Mouse (Mus musculus) MEL (cell line): ENCODE measurements at regions not wholly inside any gene's neighbourhood (a gene's known extent, or its start where the extent isn't known, plus 50 kb on each side); places are given as distances from the start of the nearest gene placed in this dataset.

Source experiments
- CHD1 ChIP-seq: IDR thresholded peaks from 2 replicates; pipeline ENCODE4 v1.6.1; 2012; ENCODE audit warnings: low read depth, mild to moderate bottlenecking, inconsistent platforms, low read length, improper control_type of control experiment
- CHD2 ChIP-seq: IDR thresholded peaks from 2 replicates; pipeline ENCODE4 v1.6.1; 2011; ENCODE audit warnings: low read length, improper control_type of control experiment
- CTCF ChIP-seq, 3 experiments: IDR thresholded peaks in 2 of 3; conservative IDR thresholded peaks in 1 of 3; 2 replicates each; pipeline ENCODE4 v1.5.1; 2011 to 2012; ENCODE audit warnings: low read length in 3 of 3, low read depth in 2 of 3, mild to moderate bottlenecking in 2 of 3, improper control_type of control experiment in 1 of 3, inconsistent platforms in 1 of 3, mixed read lengths in 1 of 3, moderate library complexity in 1 of 3; ENCODE audit not compliant: control insufficient read depth in 1 of 3, insufficient read depth in 1 of 3, poor library complexity in 1 of 3, severe bottlenecking in 1 of 3
- E2F4 ChIP-seq: IDR thresholded peaks from 2 replicates; pipeline ENCODE4 v1.6.1; 2011; ENCODE audit warnings: low read depth, low read length, improper control_type of control experiment, borderline replicate concordance
- EP300 ChIP-seq, 2 experiments: IDR thresholded peaks; 2 replicates each; pipeline ENCODE4 v1.6.1; 2011; ENCODE audit warnings: improper control_type of control experiment in 2 of 2, low read length in 2 of 2, low read depth in 1 of 2, mild to moderate bottlenecking in 1 of 2
- ETS1 ChIP-seq: IDR thresholded peaks from 2 replicates; pipeline ENCODE4 v1.6.1; 2012; ENCODE audit warnings: low read depth, mild to moderate bottlenecking, inconsistent platforms, low read length, improper control_type of control experiment, moderate library complexity
- POLR2A ChIP-seq, 2 experiments: IDR thresholded peaks; 2 replicates each; pipeline ENCODE4 v1.6.1; 2011 to 2012; ENCODE audit warnings: low read length in 2 of 2, mild to moderate bottlenecking in 2 of 2, control low read depth in 1 of 2, improper control_type of control experiment in 1 of 2, low read depth in 1 of 2, moderate library complexity in 1 of 2; ENCODE audit not compliant: control insufficient read depth in 1 of 2, insufficient read depth in 1 of 2, poor library complexity in 1 of 2
- POLR2AphosphoS2 ChIP-seq: IDR thresholded peaks from 2 replicates; pipeline ENCODE4 v1.6.1; 2011; ENCODE audit warnings: low read length, improper control_type of control experiment
- RCOR1 ChIP-seq: IDR thresholded peaks from 2 replicates; pipeline ENCODE4 v1.6.1; 2012; ENCODE audit warnings: low read depth, mild to moderate bottlenecking, inconsistent platforms, low read length, improper control_type of control experiment
- TAL1 ChIP-seq: IDR thresholded peaks from 2 replicates; pipeline ENCODE4 v1.6.1; 2012; ENCODE audit warnings: mild to moderate bottlenecking, inconsistent platforms, low read length, moderate library complexity, mixed read lengths
- USF1 ChIP-seq: IDR thresholded peaks from 2 replicates; pipeline ENCODE4 v1.6.1; 2014; ENCODE audit warnings: low read depth, mild to moderate bottlenecking, inconsistent platforms, low read length, improper control_type of control experiment, moderate library complexity
- ZKSCAN1 ChIP-seq: IDR thresholded peaks from 2 replicates; pipeline ENCODE4 v1.6.1; 2012; ENCODE audit warnings: low read depth, mild to moderate bottlenecking, inconsistent platforms, low read length, improper control_type of control experiment, moderate library complexity

DNA sequence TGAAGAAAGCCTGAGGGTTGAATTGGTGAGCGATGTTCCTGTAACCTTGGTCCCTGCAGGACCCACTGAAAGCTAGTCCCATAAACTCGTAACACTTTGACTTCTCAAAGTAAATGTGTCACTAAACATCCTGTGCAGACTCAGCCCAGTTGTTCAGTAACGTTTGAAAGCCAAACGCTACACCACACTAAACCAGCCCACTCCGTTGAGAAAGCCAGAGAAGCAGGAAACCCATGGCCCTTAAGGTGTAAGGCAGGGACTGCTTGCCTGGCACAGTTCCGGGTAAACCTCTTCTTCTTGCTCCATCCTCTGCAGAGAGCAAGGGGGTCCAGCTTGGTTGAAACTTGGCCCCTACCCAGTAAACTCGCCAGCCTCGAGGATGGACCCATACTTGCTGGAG lies 180.6 kb upstream of the Rreb1 start:
- no peak for TF ChIP-seq TAL1
- no peak for TF ChIP-seq E2F4
- TF ChIP-seq ETS1: no peak
- TF ChIP-seq CTCF (IDR thresholded peaks at IDR 0.05 in 2 of 3, conservative IDR thresholded peaks at IDR 0.05 in 1 of 3; ENCODE audit: control insufficient read depth in 1 of 3, insufficient read depth in 1 of 3, low read depth in 2 of 3, low read length in 3 of 3, poor library complexity in 1 of 3, severe bottlenecking in 1 of 3): no peak
- no peak for TF ChIP-seq POLR2A (IDR thresholded peaks at IDR 0.05; ENCODE audit: control insufficient read depth in 1 of 2, insufficient read depth in 1 of 2, low read depth in 1 of 2, low read length in 2 of 2, poor library complexity in 1 of 2)
- TF ChIP-seq POLR2AphosphoS2: no peak
- TF ChIP-seq CHD1: no peak
- no peak for TF ChIP-seq EP300 (IDR thresholded peaks at IDR 0.05; ENCODE audit: low read depth in 1 of 2, low read length in 2 of 2)
- no peak for TF ChIP-seq RCOR1
- no peak for TF ChIP-seq CHD2
- TF ChIP-seq USF1: no peak
- TF ChIP-seq ZKSCAN1: no peak
